Mouse (Mus musculus): ENCODE measurements around the gene Ccdc169. TPM values are rescaled to one million over a fixed set of nuclear protein-coding genes. Genes with fewer than 3 reads are reported as not detected.

Ccdc169 gene
- polyA plus RNA-seq, 1 experiment = not detected

- H3K4me3 ChIP-seq (replicated peaks) = no peak overlapping the region
- H3K27me3 ChIP-seq (replicated peaks) = no peaks in the 10 kb centered on the region
- H3K9me3 ChIP-seq = peaks cover 16% of the 10 kb centered on the region
- TF ChIP-seq FLI1 (IDR thresholded peaks at IDR 0.05; ENCODE audit: low read length) (no peak), GATA1 (IDR thresholded peaks at IDR 0.05; ENCODE audit: borderline replicate concordance, low read length) (no peak)
- H3K36me3 ChIP-seq (replicated peaks; ENCODE audit: low read length) = no peaks in the 10 kb centered on the region
- H3K4me1 ChIP-seq = no peaks in the 10 kb centered on the region
Measured at GRCm38 (mm10) chr3:55213785-55214184, 76.6 kb downstream of the Ccdc169 start.

- no peaks in the 10 kb centered on the region for H3K27me3 ChIP-seq (replicated peaks)
- H3K36me3 ChIP-seq (replicated peaks; ENCODE audit: low read length) = no peaks in the 10 kb centered on the region
- TF ChIP-seq GATA1 (IDR thresholded peaks at IDR 0.05; ENCODE audit: borderline replicate concordance, low read length) (no peak), FLI1 (IDR thresholded peaks at IDR 0.05; ENCODE audit: low read length) (no peak)
- H3K9me3 ChIP-seq = peaks cover 11% of the 10 kb centered on the region
- no peaks in the 10 kb centered on the region for H3K4me1 ChIP-seq
- no peak overlapping the region for H3K4me3 ChIP-seq (replicated peaks)
Measured at GRCm38 (mm10) chr3:55214413-55214812, 77.3 kb downstream of the Ccdc169 start.

- Histone ChIP-seq H3K4me1 (no peaks in the 10 kb centered on the region), H3K9me3 (peaks cover 35% of the 10 kb centered on the region), H3K4me3 (replicated peaks) (no peak overlapping the region), H3K27me3 (replicated peaks) (no peaks in the 10 kb centered on the region), H3K36me3 (replicated peaks; ENCODE audit: low read length) (no peaks in the 10 kb centered on the region)
- no peak for TF ChIP-seq GATA1 (IDR thresholded peaks at IDR 0.05; ENCODE audit: borderline replicate concordance, low read length)
- TF ChIP-seq FLI1 (IDR thresholded peaks at IDR 0.05; ENCODE audit: low read length) = no peak
Measured at GRCm38 (mm10) chr3:55222502-55222901, 85.4 kb downstream of the Ccdc169 start.

Other genes with a start within 250 kb of the Ccdc169 start
- not detected in 2 replicates for gene Sertm1, start 221.5 kb upstream of the Ccdc169 start, polyA plus RNA-seq (2012; ENCODE audit: insufficient read depth, low replicate concordance)
- not detected in 2 replicates for gene Ccna1, start 81.8 kb upstream of the Ccdc169 start, polyA plus RNA-seq (2012; ENCODE audit: insufficient read depth, low replicate concordance)
- gene Spg20, start 25.2 kb upstream of the Ccdc169 start, polyA plus RNA-seq (2012; ENCODE audit: insufficient read depth, low replicate concordance) = 2.8 and 3.4 TPM in 2 replicates
- not detected in 2 replicates for gene Sohlh2, start 44.7 kb downstream of the Ccdc169 start, polyA plus RNA-seq (2012; ENCODE audit: insufficient read depth, low replicate concordance)
- gene Dclk1, start 105.0 kb downstream of the Ccdc169 start, polyA plus RNA-seq (2012; ENCODE audit: insufficient read depth, low replicate concordance) = not detected in 2 replicates

Measured in megakaryocyte, embryonic 14.5 days (primary cell).